Mouse (Mus musculus) thymus, postnatal 25 days (tissue): Measurements from ENCODE around the gene Il4i1.
"Not testable (repeated sequence)": the region's sequence is repeated elsewhere in the genome, so short reads cannot be mapped to it uniquely, and the experiment has no call there.

Experiments used
- DNase-seq: peaks from one replicate; pipeline ENCODE4 v3.0.0; 2022

The Il4i1 gene

GRCm38 (mm10) chr7:44866276-44867009 lies 50.3 kb downstream of the Il4i1 start:
- no peak for DNase-seq

GRCm38 (mm10) chr7:44867010-44867702 lies 51.0 kb downstream of the Il4i1 start:
- no peak for DNase-seq

- no peak for DNase-seq
Measured at GRCm38 (mm10) chr7:44867802-44868201, 51.6 kb downstream of the Il4i1 start.

GRCm38 (mm10) chr7:44868465-44868864 lies 52.3 kb downstream of the Il4i1 start:
- DNase-seq: no peak

GRCm38 (mm10) chr7:44868919-44869696 lies 52.9 kb downstream of the Il4i1 start:
- peak; percentile 64 for DNase-seq

GRCm38 (mm10) chr7:44869697-44870528 lies 53.7 kb downstream of the Il4i1 start, which contains the start of gene Ptov1:
Gene Ptov1, minus strand, starts transcription at chr7:44869788.
- DNase-seq: peak; percentile 86

- DNase-seq: no peak
Measured at GRCm38 (mm10) chr7:44870614-44871013, 54.4 kb downstream of the Il4i1 start.

- DNase-seq: no peak
Measured at GRCm38 (mm10) chr7:44871181-44871580, 55.0 kb downstream of the Il4i1 start.

GRCm38 (mm10) chr7:44871774-44872173 lies 55.6 kb downstream of the Il4i1 start:
- DNase-seq: not testable (repeated sequence)

GRCm38 (mm10) chr7:44877833-44878232 lies 61.6 kb downstream of the Il4i1 start:
- no peak for DNase-seq

GRCm38 (mm10) chr7:44883036-44883435 lies 66.8 kb downstream of the Il4i1 start:
- DNase-seq: no peak

- DNase-seq: no peak
Measured at GRCm38 (mm10) chr7:44884637-44885036, 68.5 kb downstream of the Il4i1 start.

GRCm38 (mm10) chr7:44886964-44887363 lies 70.8 kb downstream of the Il4i1 start:
- no peak for DNase-seq

GRCm38 (mm10) chr7:44888256-44889105 lies 72.3 kb downstream of the Il4i1 start:
- no peak for DNase-seq

- no peak for DNase-seq
Measured at GRCm38 (mm10) chr7:44890180-44890579, 74.0 kb downstream of the Il4i1 start.
